Mouse (Mus musculus): ENCODE data around the gene Sdk1. TPM values are rescaled to one million over a fixed set of nuclear protein-coding genes. Genes with fewer than 3 reads are reported as not detected.

Gene Sdk1
- polyA plus RNA-seq, 1 experiment from 2014 or later: 4.0 TPM

- ATAC-seq (ENCODE audit: low FRiP score, low TSS enrichment): no peak
Measured at GRCm38 (mm10) chr5:141243253-141243965, 2.1 kb downstream of the Sdk1 start.

GRCm38 (mm10) chr5:141264253-141264652, 23.0 kb downstream of the Sdk1 start:
- no peak overlapping the region for H3K9ac ChIP-seq (replicated peaks; ENCODE audit: low read length)
- no peaks in the 10 kb centered on the region for H3K4me1 ChIP-seq (ENCODE audit: insufficient read depth, low read length)
- H3K27ac ChIP-seq (ENCODE audit: low read length): no peak overlapping the region
- H3K36me3 ChIP-seq (ENCODE audit: insufficient read depth, low read length): no peaks in the 10 kb centered on the region
- 92% methylated on average over 1 of the region's 1 CpGs for WGBS
- no peaks in the 10 kb centered on the region for H3K9me3 ChIP-seq (ENCODE audit: low read length)
- H3K4me2 ChIP-seq (replicated peaks; ENCODE audit: low read depth, low read length): no peak overlapping the region
- H3K4me3 ChIP-seq (ENCODE audit: low read length): no peak overlapping the region
- ATAC-seq (ENCODE audit: low FRiP score, low TSS enrichment): no peak
- H3K27me3 ChIP-seq (ENCODE audit: insufficient read depth, low read length): no peaks in the 10 kb centered on the region

More at GRCm38 (mm10) chr5:141243253-141243965, 2.1 kb downstream of the Sdk1 start:
- Histone ChIP-seq H3K27ac (ENCODE audit: low read length) (no peak overlapping the region), H3K9me3 (ENCODE audit: low read length) (no peaks in the 10 kb centered on the region), H3K4me3 (ENCODE audit: low read length) (peak overlapping the region; percentile 68), H3K36me3 (ENCODE audit: insufficient read depth, low read length) (no peaks in the 10 kb centered on the region), H3K27me3 (ENCODE audit: insufficient read depth, low read length) (peaks cover 34% of the 10 kb centered on the region), H3K4me1 (ENCODE audit: insufficient read depth, low read length) (peaks cover 33% of the 10 kb centered on the region), H3K4me2 (replicated peaks; ENCODE audit: low read depth, low read length) (peak overlapping the region; percentile 97), H3K9ac (replicated peaks; ENCODE audit: low read length) (peak overlapping the region; percentile 57)
- 4% methylated on average over 33 of the region's 33 CpGs for WGBS

GRCm38 (mm10) chr5:141277112-141277511, 35.8 kb downstream of the Sdk1 start:
- WGBS: 79% methylated on average over 6 of the region's 6 CpGs
- H3K4me3 ChIP-seq (ENCODE audit: low read length): no peak overlapping the region
- H3K27ac ChIP-seq (ENCODE audit: low read length): no peak overlapping the region
- no peak for ATAC-seq (ENCODE audit: low FRiP score, low TSS enrichment)
- H3K9me3 ChIP-seq (ENCODE audit: low read length): no peaks in the 10 kb centered on the region
- H3K4me1 ChIP-seq (ENCODE audit: insufficient read depth, low read length): no peaks in the 10 kb centered on the region
- no peaks in the 10 kb centered on the region for H3K27me3 ChIP-seq (ENCODE audit: insufficient read depth, low read length)
- no peak overlapping the region for H3K4me2 ChIP-seq (replicated peaks; ENCODE audit: low read depth, low read length)
- no peak overlapping the region for H3K9ac ChIP-seq (replicated peaks; ENCODE audit: low read length)
- no peaks in the 10 kb centered on the region for H3K36me3 ChIP-seq (ENCODE audit: insufficient read depth, low read length)

- H3K4me2 ChIP-seq (replicated peaks; ENCODE audit: low read depth, low read length): no peak overlapping the region
- WGBS: 84% methylated on average over 2 of the region's 2 CpGs
- no peaks in the 10 kb centered on the region for H3K9me3 ChIP-seq (ENCODE audit: low read length)
- H3K9ac ChIP-seq (replicated peaks; ENCODE audit: low read length): no peak overlapping the region
- H3K4me3 ChIP-seq (ENCODE audit: low read length): no peak overlapping the region
- ATAC-seq (ENCODE audit: low FRiP score, low TSS enrichment): no peak
- no peaks in the 10 kb centered on the region for H3K4me1 ChIP-seq (ENCODE audit: insufficient read depth, low read length)
- no peak overlapping the region for H3K27ac ChIP-seq (ENCODE audit: low read length)
- no peaks in the 10 kb centered on the region for H3K36me3 ChIP-seq (ENCODE audit: insufficient read depth, low read length)
- H3K27me3 ChIP-seq (ENCODE audit: insufficient read depth, low read length): no peaks in the 10 kb centered on the region
Measured at GRCm38 (mm10) chr5:141281751-141282150, 40.5 kb downstream of the Sdk1 start.

GRCm38 (mm10) chr5:141289611-141290010, 48.3 kb downstream of the Sdk1 start:
- Histone ChIP-seq H3K27ac (ENCODE audit: low read length) (no peak overlapping the region), H3K4me2 (replicated peaks; ENCODE audit: low read depth, low read length) (no peak overlapping the region), H3K36me3 (ENCODE audit: insufficient read depth, low read length) (no peaks in the 10 kb centered on the region), H3K4me1 (ENCODE audit: insufficient read depth, low read length) (no peaks in the 10 kb centered on the region), H3K9me3 (ENCODE audit: low read length) (no peaks in the 10 kb centered on the region), H3K27me3 (ENCODE audit: insufficient read depth, low read length) (no peaks in the 10 kb centered on the region), H3K4me3 (ENCODE audit: low read length) (no peak overlapping the region), H3K9ac (replicated peaks; ENCODE audit: low read length) (no peak overlapping the region)
- ATAC-seq (ENCODE audit: low FRiP score, low TSS enrichment): no peak

GRCm38 (mm10) chr5:141295240-141295639, 54.0 kb downstream of the Sdk1 start:
- Histone ChIP-seq H3K9me3 (ENCODE audit: low read length) (no peaks in the 10 kb centered on the region), H3K27me3 (ENCODE audit: insufficient read depth, low read length) (no peaks in the 10 kb centered on the region), H3K4me3 (ENCODE audit: low read length) (no peak overlapping the region), H3K4me2 (replicated peaks; ENCODE audit: low read depth, low read length) (no peak overlapping the region), H3K4me1 (ENCODE audit: insufficient read depth, low read length) (no peaks in the 10 kb centered on the region), H3K27ac (ENCODE audit: low read length) (no peak overlapping the region), H3K9ac (replicated peaks; ENCODE audit: low read length) (no peak overlapping the region), H3K36me3 (ENCODE audit: insufficient read depth, low read length) (no peaks in the 10 kb centered on the region)
- ATAC-seq (ENCODE audit: low FRiP score, low TSS enrichment): no peak
- WGBS: 80% methylated on average over 7 of the region's 7 CpGs

- WGBS: 77% methylated on average over 4 of the region's 4 CpGs
- Histone ChIP-seq H3K36me3 (ENCODE audit: insufficient read depth, low read length) (no peaks in the 10 kb centered on the region), H3K4me1 (ENCODE audit: insufficient read depth, low read length) (no peaks in the 10 kb centered on the region), H3K9me3 (ENCODE audit: low read length) (no peaks in the 10 kb centered on the region), H3K27me3 (ENCODE audit: insufficient read depth, low read length) (no peaks in the 10 kb centered on the region), H3K27ac (ENCODE audit: low read length) (no peak overlapping the region), H3K9ac (replicated peaks; ENCODE audit: low read length) (no peak overlapping the region), H3K4me2 (replicated peaks; ENCODE audit: low read depth, low read length) (no peak overlapping the region), H3K4me3 (ENCODE audit: low read length) (no peak overlapping the region)
- no peak for ATAC-seq (ENCODE audit: low FRiP score, low TSS enrichment)
Measured at GRCm38 (mm10) chr5:141302287-141302694, 61.0 kb downstream of the Sdk1 start.

- WGBS: 73% methylated on average over 2 of the region's 2 CpGs
- no peak for ATAC-seq (ENCODE audit: low FRiP score, low TSS enrichment)
Measured at GRCm38 (mm10) chr5:141303746-141304145, 62.5 kb downstream of the Sdk1 start.

GRCm38 (mm10) chr5:141304706-141305105, 63.4 kb downstream of the Sdk1 start:
- WGBS: 68% methylated on average over 2 of the region's 2 CpGs
- no peaks in the 10 kb centered on the region for H3K36me3 ChIP-seq (ENCODE audit: insufficient read depth, low read length)
- H3K4me3 ChIP-seq (ENCODE audit: low read length): no peak overlapping the region
- no peaks in the 10 kb centered on the region for H3K4me1 ChIP-seq (ENCODE audit: insufficient read depth, low read length)
- ATAC-seq (ENCODE audit: low FRiP score, low TSS enrichment): no peak
- H3K9ac ChIP-seq (replicated peaks; ENCODE audit: low read length): no peak overlapping the region
- H3K27ac ChIP-seq (ENCODE audit: low read length): no peak overlapping the region
- no peaks in the 10 kb centered on the region for H3K27me3 ChIP-seq (ENCODE audit: insufficient read depth, low read length)
- no peak overlapping the region for H3K4me2 ChIP-seq (replicated peaks; ENCODE audit: low read depth, low read length)
- no peaks in the 10 kb centered on the region for H3K9me3 ChIP-seq (ENCODE audit: low read length)

More at GRCm38 (mm10) chr5:141303746-141304145, 62.5 kb downstream of the Sdk1 start:
- Histone ChIP-seq H3K27me3 (ENCODE audit: insufficient read depth, low read length) (no peaks in the 10 kb centered on the region), H3K9me3 (ENCODE audit: low read length) (no peaks in the 10 kb centered on the region), H3K27ac (ENCODE audit: low read length) (no peak overlapping the region), H3K4me3 (ENCODE audit: low read length) (no peak overlapping the region), H3K4me1 (ENCODE audit: insufficient read depth, low read length) (no peaks in the 10 kb centered on the region), H3K4me2 (replicated peaks; ENCODE audit: low read depth, low read length) (no peak overlapping the region), H3K9ac (replicated peaks; ENCODE audit: low read length) (no peak overlapping the region), H3K36me3 (ENCODE audit: insufficient read depth, low read length) (no peaks in the 10 kb centered on the region)

GRCm38 (mm10) chr5:141310641-141311040, 69.4 kb downstream of the Sdk1 start:
- no peak for ATAC-seq (ENCODE audit: low FRiP score, low TSS enrichment)

More at GRCm38 (mm10) chr5:141310641-141311040, 69.4 kb downstream of the Sdk1 start:
- H3K9ac ChIP-seq (replicated peaks; ENCODE audit: low read length): no peak overlapping the region
- H3K4me1 ChIP-seq (ENCODE audit: insufficient read depth, low read length): no peaks in the 10 kb centered on the region
- no peaks in the 10 kb centered on the region for H3K36me3 ChIP-seq (ENCODE audit: insufficient read depth, low read length)
- H3K4me3 ChIP-seq (ENCODE audit: low read length): no peak overlapping the region
- no peaks in the 10 kb centered on the region for H3K27me3 ChIP-seq (ENCODE audit: insufficient read depth, low read length)
- no peak overlapping the region for H3K4me2 ChIP-seq (replicated peaks; ENCODE audit: low read depth, low read length)
- no peak overlapping the region for H3K27ac ChIP-seq (ENCODE audit: low read length)
- H3K9me3 ChIP-seq (ENCODE audit: low read length): no peaks in the 10 kb centered on the region
- WGBS: 76% methylated on average over 1 of the region's 1 CpGs

Data from kidney, embryonic 16.5 days (tissue).